Mouse (Mus musculus): ENCODE measurements around the gene 9130213A22Rik. TPM values are rescaled to one million over a fixed set of nuclear protein-coding genes. Genes with fewer than 3 reads are reported as not detected.

9130213A22Rik gene
- total and polyA plus RNA-seq, 3 experiments, result 0.08 to 0.26 TPM; not detected in 1

- Histone ChIP-seq H3K79me2 (ENCODE audit: control insufficient read depth, insufficient read depth, low read length, poor library complexity) (no peaks in the 10 kb centered on the region; the same call in 1 of the 2 replicates), H3K27me3 (ENCODE audit: control insufficient read depth in 1 of 2, insufficient read depth in 2 of 2, low read length in 2 of 2) (no peaks in the 10 kb centered on the region), H3K36me3 (ENCODE audit: control insufficient read depth in 1 of 2, insufficient read depth in 2 of 2, low read length in 2 of 2) (peaks cover 0 to 9% of the 10 kb centered on the region in 2 experiments; a peak in 2 of 4 replicates), H3K27ac (ENCODE audit: control insufficient read depth, low read depth, low read length) (no peak overlapping the region), H3K4me1 (ENCODE audit: control insufficient read depth in 1 of 2, insufficient read depth in 2 of 2, low read length in 2 of 2) (peaks cover 0 to 14% of the 10 kb centered on the region in 2 experiments; a peak in 2 of 4 replicates), H3K9ac (ENCODE audit: control insufficient read depth, low read depth, low read length, poor library complexity, severe bottlenecking) (no peak overlapping the region), H3K4me3 (ENCODE audit: control insufficient read depth in 1 of 2, insufficient read depth in 1 of 2, low read depth in 2 of 2, low read length in 2 of 2) (no peak overlapping the region; a peak in 1 of 4 replicates), H3K9me3 (replicated peaks; ENCODE audit: insufficient read depth, low read length) (no peaks in the 10 kb centered on the region)
- DNase-seq (ENCODE audit: low read depth, low spot score), result peak; percentile 12
- TF ChIP-seq SMC3 (IDR thresholded peaks at IDR 0.05; ENCODE audit: low read depth, low read length) (no peak), TBP (IDR thresholded peaks at IDR 0.05; ENCODE audit: low read depth, low read length) (no peak), SIN3A (IDR thresholded peaks at IDR 0.05; ENCODE audit: low read length) (no peak), ZKSCAN1 (IDR thresholded peaks at IDR 0.05; ENCODE audit: low read depth, low read length) (no peak), ZMIZ1 (IDR thresholded peaks at IDR 0.05; ENCODE audit: low read depth, low read length) (no peak), POLR2A (IDR thresholded peaks at IDR 0.05; ENCODE audit: control insufficient read depth in 1 of 2, insufficient read depth in 1 of 2, low read depth in 1 of 2, low read length in 2 of 2, poor library complexity in 1 of 2) (no peak), BHLHE40 (IDR thresholded peaks at IDR 0.05; ENCODE audit: borderline replicate concordance, low read depth, low read length) (no peak)
Measured at GRCm38 (mm10) chr11:69116843-69117242, 5.5 kb downstream of the 9130213A22Rik start.

- Histone ChIP-seq H3K4me3 (ENCODE audit: control insufficient read depth in 1 of 2, insufficient read depth in 1 of 2, low read depth in 2 of 2, low read length in 2 of 2) (no peak overlapping the region), H3K36me3 (ENCODE audit: control insufficient read depth in 1 of 2, insufficient read depth in 2 of 2, low read length in 2 of 2) (peaks cover 0 to 11% of the 10 kb centered on the region in 2 experiments; a peak in 2 of 4 replicates), H3K9ac (ENCODE audit: control insufficient read depth, low read depth, low read length, poor library complexity, severe bottlenecking) (no peak overlapping the region), H3K79me2 (ENCODE audit: control insufficient read depth, insufficient read depth, low read length, poor library complexity) (no peaks in the 10 kb centered on the region; the same call in 1 of the 2 replicates), H3K4me1 (ENCODE audit: control insufficient read depth in 1 of 2, insufficient read depth in 2 of 2, low read length in 2 of 2) (peaks cover 0 to 22% of the 10 kb centered on the region in 2 experiments; a peak in 2 of 4 replicates), H3K9me3 (replicated peaks; ENCODE audit: insufficient read depth, low read length) (no peaks in the 10 kb centered on the region), H3K27me3 (ENCODE audit: control insufficient read depth in 1 of 2, insufficient read depth in 2 of 2, low read length in 2 of 2) (no peaks in the 10 kb centered on the region), H3K27ac (ENCODE audit: control insufficient read depth, low read depth, low read length) (no peak overlapping the region)
- DNase-seq (ENCODE audit: low read depth, low spot score), result no peak
- TF ChIP-seq JUND (IDR thresholded peaks at IDR 0.05; ENCODE audit: low read depth, low read length) (peak; percentile 62; the same call in 1 of the 2 replicates), ZC3H11A (IDR thresholded peaks at IDR 0.05; ENCODE audit: low read depth, low read length) (no peak)
Measured at GRCm38 (mm10) chr11:69114621-69115020, 7.8 kb downstream of the 9130213A22Rik start.

- peaks cover 0 to 15% of the 10 kb centered on the region in 2 experiments; a peak in 2 of 4 replicates for H3K36me3 ChIP-seq (ENCODE audit: control insufficient read depth in 1 of 2, insufficient read depth in 2 of 2, low read length in 2 of 2)
- H3K79me2 ChIP-seq (ENCODE audit: control insufficient read depth, insufficient read depth, low read length, poor library complexity), result no peaks in the 10 kb centered on the region; the same call in 1 of the 2 replicates
- H3K4me1 ChIP-seq (ENCODE audit: control insufficient read depth in 1 of 2, insufficient read depth in 2 of 2, low read length in 2 of 2), result peaks cover 0 to 22% of the 10 kb centered on the region in 2 experiments; a peak in 2 of 4 replicates
- H3K27me3 ChIP-seq (ENCODE audit: control insufficient read depth in 1 of 2, insufficient read depth in 2 of 2, low read length in 2 of 2), result no peaks in the 10 kb centered on the region
- no peaks in the 10 kb centered on the region for H3K9me3 ChIP-seq (replicated peaks; ENCODE audit: insufficient read depth, low read length)
- no peak overlapping the region for H3K9ac ChIP-seq (ENCODE audit: control insufficient read depth, low read depth, low read length, poor library complexity, severe bottlenecking)
- H3K4me3 ChIP-seq (ENCODE audit: control insufficient read depth in 1 of 2, insufficient read depth in 1 of 2, low read depth in 2 of 2, low read length in 2 of 2), result no peak overlapping the region
- TF ChIP-seq ELF1 (IDR thresholded peaks at IDR 0.05; ENCODE audit: low read depth, low read length), result no peak
- TF ChIP-seq TCF12 (IDR thresholded peaks at IDR 0.05; ENCODE audit: low read depth, low read length), result no peak
- TF ChIP-seq ZKSCAN1 (IDR thresholded peaks at IDR 0.05; ENCODE audit: low read depth, low read length), result no peak
- no peak for TF ChIP-seq USF1 (IDR thresholded peaks at IDR 0.05; ENCODE audit: low read depth, low read length)
- no peak overlapping the region for H3K27ac ChIP-seq (ENCODE audit: control insufficient read depth, low read depth, low read length)
- DNase-seq (ENCODE audit: low read depth, low spot score), result no peak
Measured at GRCm38 (mm10) chr11:69114018-69114417, 8.4 kb downstream of the 9130213A22Rik start.

Data from MEL (cell line).